Mouse (Mus musculus): ENCODE results near the gene Kiss1r. TPM values are rescaled to one million over a fixed set of nuclear protein-coding genes. Genes with fewer than 3 reads are reported as not detected.

Kiss1r gene
- total RNA-seq, 2 experiments from 2014 or later = 0.23 to 0.59 TPM

DNA sequence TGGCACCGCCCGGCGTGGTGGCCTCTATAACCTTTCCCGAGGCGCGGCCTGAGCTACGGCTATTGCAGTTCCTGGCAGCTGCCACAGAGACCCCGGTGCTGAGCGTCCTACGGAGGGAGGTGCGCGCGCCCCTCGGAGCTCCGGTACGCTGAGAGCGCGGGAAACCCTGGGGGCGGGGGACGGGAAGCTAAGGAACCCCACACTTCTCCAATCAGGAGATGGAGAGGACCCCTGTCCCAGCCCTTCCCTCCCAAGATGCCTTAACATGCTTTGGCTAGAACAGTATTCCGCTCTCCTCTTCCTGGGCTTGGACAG lies 54.4 kb downstream of the Kiss1r start:
- DNase-seq = no peak

Other genes with a start within 250 kb of the Kiss1r start
- 10 to 100 TPM; 18.3 to 18.7 TPM for gene Tpgs1, start 247.6 kb upstream of the Kiss1r start, total RNA-seq (2021)
- 100 to 1,000 TPM; 265 to 287 TPM for gene Cdc34, start 234.8 kb upstream of the Kiss1r start, total RNA-seq (2021)
- 1 to 10 TPM; 2.3 to 2.7 TPM for gene Gzmm, start 228.0 kb upstream of the Kiss1r start, total RNA-seq (2021)
- 100 to 1,000 TPM; 420 to 439 TPM for gene Bsg, start 212.5 kb upstream of the Kiss1r start, total RNA-seq (2021)
- gene Hcn2, start 200.3 kb upstream of the Kiss1r start, total RNA-seq (2021) = under 1 TPM; 0.86 to 0.96 TPM
- gene Polrmt, start 170.4 kb upstream of the Kiss1r start, total RNA-seq (2021) = 10 to 100 TPM; 20.8 to 24.6 TPM
- not detected for gene Fgf22, start 161.9 kb upstream of the Kiss1r start, total RNA-seq (2021)
- 10 to 100 TPM; 35.2 to 36.1 TPM for gene Rnf126, start 150.0 kb upstream of the Kiss1r start, total RNA-seq (2021)
- gene Fstl3, start 139.7 kb upstream of the Kiss1r start, total RNA-seq (2021) = 1 to 10 TPM; 1.1 to 1.6 TPM
- gene Prss57, start 126.0 kb upstream of the Kiss1r start, total RNA-seq (2021) = under 1 TPM in 1 of 2 experiments, not detected in 1; 0.11 TPM
- gene Palm, start 123.4 kb upstream of the Kiss1r start, total RNA-seq (2021) = 10 to 100 TPM; 26.6 to 36.8 TPM
- gene Misp, start 96.0 kb upstream of the Kiss1r start, total RNA-seq (2021) = under 1 TPM in 1 of 2 experiments, not detected in 1; 0.54 TPM
- 100 to 1,000 TPM in 1 of 2 experiments, 10 to 100 TPM in 1; 75.2 to 110 TPM for gene Ptbp1, start 62.5 kb upstream of the Kiss1r start, total RNA-seq (2021)
- gene Prtn3, start 42.5 kb upstream of the Kiss1r start, total RNA-seq (2021) = 1 to 10 TPM in 1 of 2 experiments, not detected in 1; 2.1 TPM
- 1 to 10 TPM in 1 of 2 experiments, under 1 TPM in 1; 0.49 to 1.6 TPM for gene Plppr3, start 42.3 kb upstream of the Kiss1r start, total RNA-seq (2021)
- gene Elane, start 30.7 kb upstream of the Kiss1r start, total RNA-seq (2021) = 1 to 10 TPM in 1 of 2 experiments, not detected in 1; 1.9 TPM
- gene Cfd, start 26.1 kb upstream of the Kiss1r start, total RNA-seq (2021) = 10 to 100 TPM; 21.5 to 22.8 TPM
- 10 to 100 TPM; 39.6 to 43.8 TPM for gene Med16, start 8.0 kb upstream of the Kiss1r start, total RNA-seq (2021)
- gene Gm26602, start 6.1 kb upstream of the Kiss1r start, total RNA-seq (2021) = not detected
- gene R3hdm4, start 4.2 kb downstream of the Kiss1r start, total RNA-seq (2021) = 100 to 1,000 TPM; 101 to 108 TPM
- 1 to 10 TPM; 2.6 to 4.1 TPM for gene Arid3a, start 10.1 kb downstream of the Kiss1r start, total RNA-seq (2021)
- gene Wdr18, start 43.2 kb downstream of the Kiss1r start, total RNA-seq (2021) = 10 to 100 TPM; 18.0 to 21.8 TPM
- under 1 TPM; 0.14 to 0.38 TPM for gene Grin3b, start 53.7 kb downstream of the Kiss1r start, total RNA-seq (2021)
- 10 to 100 TPM; 85.5 to 90.8 TPM for gene Tmem259, start 67.4 kb downstream of the Kiss1r start, total RNA-seq (2021)
- 10 to 100 TPM; 26.1 to 38.6 TPM for gene Cnn2, start 71.6 kb downstream of the Kiss1r start, total RNA-seq (2021)
- gene Abca7, start 79.5 kb downstream of the Kiss1r start, total RNA-seq (2021) = 1 to 10 TPM; 3.2 to 4.2 TPM
- 1 to 10 TPM; 2.0 to 3.5 TPM for gene Arhgap45, start 99.7 kb downstream of the Kiss1r start, total RNA-seq (2021)
- 10 to 100 TPM; 62.1 to 62.7 TPM for gene Polr2e, start 122.8 kb downstream of the Kiss1r start, total RNA-seq (2021)
- 100 to 1,000 TPM; 380 to 398 TPM for gene Gpx4, start 130.2 kb downstream of the Kiss1r start, total RNA-seq (2021)
- gene Sbno2, start 188.6 kb downstream of the Kiss1r start, total RNA-seq (2021) = 10 to 100 TPM in 1 of 2 experiments, 1 to 10 TPM in 1; 7.7 to 11.6 TPM
- 100 to 1,000 TPM; 105 to 110 TPM for gene Stk11, start 198.8 kb downstream of the Kiss1r start, total RNA-seq (2021)
- 100 to 1,000 TPM; 576 to 659 TPM for gene Atp5d, start 221.7 kb downstream of the Kiss1r start, total RNA-seq (2021)
- 1 to 10 TPM; 2.3 to 3.2 TPM for gene Cbarp, start 223.9 kb downstream of the Kiss1r start, total RNA-seq (2021)
- 10 to 100 TPM; 34.3 to 62.7 TPM for gene Midn, start 231.3 kb downstream of the Kiss1r start, total RNA-seq (2021)
- 10 to 100 TPM; 84.3 to 88.4 TPM for gene Cirbp, start 249.0 kb downstream of the Kiss1r start, total RNA-seq (2021)